Mouse (Mus musculus) bone marrow macrophage, adult 2 months (primary cell): ENCODE measurements at regions not wholly inside any gene's neighbourhood (a gene's known extent, or its start where the extent isn't known, plus 50 kb on each side); places are given as distances from the start of the nearest gene placed in this dataset.

Experiments used
- H3K27ac ChIP-seq: 2 replicates; pipeline ENCODE4 v1.5.1; 2012; ENCODE audit warnings: low read depth, low read length; ENCODE audit not compliant: insufficient read depth
- H3K4me1 ChIP-seq: 2 replicates; pipeline ENCODE4 v1.6.1; 2012; ENCODE audit warnings: low read length; ENCODE audit not compliant: control insufficient read depth, insufficient read depth
- H3K4me3 ChIP-seq: 2 replicates; pipeline ENCODE4 v1.5.1; 2012; ENCODE audit warnings: mild to moderate bottlenecking, low read length, moderate library complexity; ENCODE audit not compliant: insufficient read depth
- CTCF ChIP-seq: IDR thresholded peaks from 2 replicates; pipeline ENCODE4 v1.5.1; 2012; ENCODE audit warnings: low read depth, mild to moderate bottlenecking, low read length, moderate library complexity
- POLR2A ChIP-seq: IDR thresholded peaks from 2 replicates; pipeline ENCODE4 v1.6.1; 2012; ENCODE audit warnings: mild to moderate bottlenecking, low read depth, low read length, borderline replicate concordance

- no peak for TF ChIP-seq CTCF
- TF ChIP-seq POLR2A, result no peak
- Histone ChIP-seq H3K4me3 (no peak overlapping the region), H3K27ac (no peak overlapping the region), H3K4me1 (peaks cover 14% of the 10 kb centered on the region)
These were observed 165.6 kb upstream of the Egln3 start for GRCm38 (mm10) chr12:54369217-54369616.

- TF ChIP-seq POLR2A (no peak), CTCF (no peak)
- Histone ChIP-seq H3K4me1 (peaks cover 3% of the 10 kb centered on the region), H3K27ac (no peak overlapping the region), H3K4me3 (no peak overlapping the region)
These were observed 160.9 kb upstream of the Egln3 start for GRCm38 (mm10) chr12:54364381-54365095.

GRCm38 (mm10) chr12:54361762-54362161, 158.1 kb upstream of the Egln3 start:
- H3K4me1 ChIP-seq, result no peaks in the 10 kb centered on the region
- H3K27ac ChIP-seq, result no peak overlapping the region
- H3K4me3 ChIP-seq, result no peak overlapping the region
- TF ChIP-seq CTCF (no peak), POLR2A (no peak)

GRCm38 (mm10) chr12:54354187-54354586, 150.5 kb upstream of the Egln3 start:
- Histone ChIP-seq H3K4me1 (no peaks in the 10 kb centered on the region), H3K27ac (no peak overlapping the region), H3K4me3 (no peak overlapping the region)
- TF ChIP-seq POLR2A (no peak), CTCF (no peak)

GRCm38 (mm10) chr12:54353694-54354093, 150.0 kb upstream of the Egln3 start:
- Histone ChIP-seq H3K4me1 (no peaks in the 10 kb centered on the region), H3K27ac (no peak overlapping the region), H3K4me3 (no peak overlapping the region)
- TF ChIP-seq POLR2A (no peak), CTCF (no peak)

- Histone ChIP-seq H3K4me3 (no peak overlapping the region), H3K4me1 (no peaks in the 10 kb centered on the region), H3K27ac (no peak overlapping the region)
- TF ChIP-seq CTCF (no peak), POLR2A (no peak)
These were observed 149.4 kb upstream of the Egln3 start for GRCm38 (mm10) chr12:54352963-54353606.

GRCm38 (mm10) chr12:54350293-54350692, 146.6 kb upstream of the Egln3 start:
- TF ChIP-seq CTCF, result no peak
- no peak for TF ChIP-seq POLR2A
- Histone ChIP-seq H3K4me3 (no peak overlapping the region), H3K4me1 (no peaks in the 10 kb centered on the region), H3K27ac (no peak overlapping the region)

- Histone ChIP-seq H3K4me1 (no peaks in the 10 kb centered on the region), H3K27ac (no peak overlapping the region)
- TF ChIP-seq CTCF, result no peak
- TF ChIP-seq POLR2A, result no peak
These were observed 145.7 kb upstream of the Egln3 start for GRCm38 (mm10) chr12:54349403-54349802.

GRCm38 (mm10) chr12:54343493-54343892, 139.8 kb upstream of the Egln3 start:
- Histone ChIP-seq H3K4me1 (no peaks in the 10 kb centered on the region), H3K27ac (no peak overlapping the region)
- TF ChIP-seq POLR2A, result no peak
- TF ChIP-seq CTCF, result no peak

More at GRCm38 (mm10) chr12:54349403-54349802, 145.7 kb upstream of the Egln3 start:
- no peak overlapping the region for H3K4me3 ChIP-seq

GRCm38 (mm10) chr12:54335509-54335908, 131.8 kb upstream of the Egln3 start:
- no peak overlapping the region for H3K4me3 ChIP-seq
- H3K27ac ChIP-seq, result no peak overlapping the region
- peaks cover 7% of the 10 kb centered on the region; the same call in 1 of the 2 replicates for H3K4me1 ChIP-seq
- TF ChIP-seq POLR2A, result no peak
- TF ChIP-seq CTCF, result no peak

More at GRCm38 (mm10) chr12:54343493-54343892, 139.8 kb upstream of the Egln3 start:
- no peak overlapping the region for H3K4me3 ChIP-seq
